Mouse (Mus musculus) neural tube, embryonic 13.5 days (tissue): ENCODE measurements at regions not wholly inside any gene's neighbourhood (a gene's known extent, or its start where the extent isn't known, plus 50 kb on each side); places are given as distances from the start of the nearest gene placed in this dataset.
A peak's percentile ranks its signal among the peaks of the same experiment; 100 is the strongest.

Source experiments
- ATAC-seq: fragments of 200-750 bp; cut with Nextera tagmentation; 2 replicates; pipeline ENCODE4 v1.8.0; 2017; ENCODE audit warnings: low read depth, mild to moderate bottlenecking, moderate TSS enrichment, moderate library complexity
- H3K27ac ChIP-seq: fragments of 300-500 bp; sonication (generic); replicated peaks from 2 replicates; pipeline ENCODE4 v1.5.1; 2015; ENCODE audit warnings: moderate library complexity, mild to moderate bottlenecking, inconsistent platforms
- H3K27me3 ChIP-seq: fragments of 300-500 bp; sonication (generic); 2 replicates; pipeline ENCODE4 v1.6.1; 2015; ENCODE audit warnings: mild to moderate bottlenecking, inconsistent platforms
- H3K36me3 ChIP-seq: fragments of 300-500 bp; sonication (generic); 2 replicates; pipeline ENCODE4 v1.6.1; 2015; ENCODE audit warnings: mild to moderate bottlenecking, inconsistent platforms
- H3K4me1 ChIP-seq: fragments of 300-500 bp; sonication (generic); replicated peaks from 2 replicates; pipeline ENCODE4 v1.6.1; 2015; ENCODE audit warnings: inconsistent platforms
- H3K4me2 ChIP-seq: fragments of 300-500 bp; sonication (generic); 2 replicates; pipeline ENCODE4 v1.6.1; 2015; ENCODE audit warnings: inconsistent platforms, mild to moderate bottlenecking, moderate library complexity
- H3K4me3 ChIP-seq: fragments of 300-500 bp; sonication (generic); 2 replicates; pipeline ENCODE4 v1.5.1; 2015; ENCODE audit warnings: mild to moderate bottlenecking, inconsistent platforms
- H3K9ac ChIP-seq: fragments of 300-500 bp; sonication (generic); 2 replicates; pipeline ENCODE4 v1.6.1; 2015; ENCODE audit warnings: moderate library complexity, mild to moderate bottlenecking, inconsistent platforms
- H3K9me3 ChIP-seq: fragments of 300-500 bp; sonication (generic); 2 replicates; pipeline ENCODE4 v1.6.1; 2016; ENCODE audit warnings: inconsistent platforms
- WGBS: fragments of 180-500 bp; shearing (Covaris S2); methylation state at CpG from one replicate; pipeline ENCODE4 v1.1.7; 2015; 5-methylcytosine and 5-hydroxymethylcytosine counted together

DNA sequence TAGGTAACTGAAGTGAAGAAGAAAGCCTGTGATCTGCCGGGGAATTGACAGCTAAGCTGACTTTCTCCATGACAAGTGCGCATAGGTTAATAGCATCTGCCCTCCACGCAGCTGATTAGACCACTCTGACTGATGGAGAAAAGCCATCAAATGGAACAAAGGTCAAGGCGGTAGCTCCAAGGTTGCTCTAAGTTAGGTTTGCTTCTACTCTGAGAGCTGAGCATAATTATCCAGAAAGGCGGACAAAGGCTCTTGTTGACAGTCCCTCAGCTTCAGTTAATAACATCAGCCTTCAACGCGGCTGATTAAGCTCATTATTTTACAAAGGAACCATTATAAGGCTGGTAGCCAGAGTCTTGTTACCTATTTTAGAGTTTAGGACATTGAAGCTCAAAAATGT, 54.0 kb upstream of the Enpep start:
- no peak for ATAC-seq
- no peaks in the 10 kb centered on the region for H3K27me3 ChIP-seq
- H3K36me3 ChIP-seq, result no peaks in the 10 kb centered on the region
- H3K4me3 ChIP-seq, result no peak overlapping the region
- H3K9me3 ChIP-seq, result no peaks in the 10 kb centered on the region
- no peaks in the 10 kb centered on the region for H3K4me1 ChIP-seq
- no peak overlapping the region for H3K4me2 ChIP-seq
- H3K9ac ChIP-seq, result no peak overlapping the region
- WGBS, result 62% methylated on average over 7 of the region's 7 CpGs
- H3K27ac ChIP-seq, result no peak overlapping the region

DNA sequence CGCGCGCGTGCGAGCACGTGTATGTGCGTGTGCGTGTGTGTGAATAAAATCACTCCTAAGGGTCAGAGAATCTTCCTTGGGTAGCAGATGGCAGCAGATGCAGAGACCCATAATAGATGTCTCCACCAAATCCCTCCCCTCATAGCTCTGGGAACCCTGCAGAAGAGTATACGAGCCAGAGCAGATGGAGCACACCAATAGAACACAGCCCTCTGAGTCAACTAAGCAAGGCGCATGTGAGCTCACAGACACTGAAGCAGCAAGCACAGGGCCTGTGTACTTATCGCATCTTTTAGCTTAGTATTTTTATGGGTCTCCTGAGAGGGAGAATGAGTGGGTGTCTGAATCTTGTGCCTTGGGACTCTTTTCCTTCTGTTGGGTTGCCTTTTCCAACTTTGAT, 58.0 kb upstream of the Enpep start:
- H3K4me2 ChIP-seq, result no peak overlapping the region
- H3K9ac ChIP-seq, result no peak overlapping the region
- H3K4me1 ChIP-seq, result peaks cover 3% of the 10 kb centered on the region
- 86% methylated on average over 11 of the region's 11 CpGs for WGBS
- no peaks in the 10 kb centered on the region for H3K27me3 ChIP-seq
- H3K4me3 ChIP-seq, result no peak overlapping the region
- H3K36me3 ChIP-seq, result no peaks in the 10 kb centered on the region
- ATAC-seq, result peak; percentile 23; the same call in 1 of the 2 replicates
- peaks cover 3% of the 10 kb centered on the region for H3K9me3 ChIP-seq
- no peak overlapping the region for H3K27ac ChIP-seq

DNA sequence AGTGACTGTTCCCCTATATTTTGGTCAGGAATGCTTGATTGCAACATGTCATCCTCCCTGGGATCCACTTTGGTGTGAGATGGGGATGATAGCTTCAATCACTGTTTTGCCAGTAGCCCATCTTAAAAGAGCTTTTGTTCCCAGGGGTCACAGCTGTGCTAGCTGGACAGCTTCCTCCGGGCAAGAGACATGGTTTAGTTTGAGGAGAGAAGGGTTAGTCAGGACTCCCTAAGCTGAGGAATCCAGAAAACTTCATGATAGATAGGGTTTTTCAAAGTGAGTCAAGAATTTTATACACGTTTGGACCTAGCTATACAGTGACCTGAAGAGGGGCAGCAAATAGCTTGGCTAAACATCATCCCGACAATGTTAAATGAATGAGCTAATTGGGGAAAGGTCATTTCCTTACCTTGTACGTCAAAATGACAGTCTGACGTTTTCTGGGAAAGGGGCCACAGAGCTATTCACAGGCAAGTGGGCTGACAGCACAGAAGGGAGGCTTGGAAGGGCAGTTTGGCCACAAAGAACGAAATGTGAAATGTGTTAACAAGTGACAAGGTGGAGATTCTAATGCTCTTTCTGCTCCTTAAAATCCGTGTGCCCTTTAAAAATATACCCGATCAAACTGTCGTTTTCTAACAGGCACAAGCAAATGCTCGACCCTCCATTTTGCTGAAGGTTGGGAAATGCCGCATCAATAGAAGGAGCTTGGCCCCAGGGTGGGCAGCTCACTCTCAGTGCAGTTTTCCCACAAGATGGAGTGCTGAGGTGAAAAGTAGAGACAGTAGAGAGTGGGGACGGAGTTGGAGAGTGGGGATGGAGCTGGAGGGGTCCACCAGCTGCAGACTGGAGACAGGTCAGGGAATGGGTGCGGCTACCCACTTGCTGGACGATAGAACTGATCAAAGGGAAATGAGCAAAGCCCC, 59.6 kb upstream of the Enpep start:
- no peak for ATAC-seq
- 57% methylated on average over 14 of the region's 14 CpGs for WGBS
- no peak overlapping the region for H3K9ac ChIP-seq
- no peaks in the 10 kb centered on the region for H3K27me3 ChIP-seq
- no peaks in the 10 kb centered on the region for H3K36me3 ChIP-seq
- H3K4me1 ChIP-seq, result peaks cover 3% of the 10 kb centered on the region
- peaks cover 3% of the 10 kb centered on the region for H3K9me3 ChIP-seq
- H3K27ac ChIP-seq, result no peak overlapping the region
- H3K4me2 ChIP-seq, result no peak overlapping the region
- H3K4me3 ChIP-seq, result no peak overlapping the region

DNA sequence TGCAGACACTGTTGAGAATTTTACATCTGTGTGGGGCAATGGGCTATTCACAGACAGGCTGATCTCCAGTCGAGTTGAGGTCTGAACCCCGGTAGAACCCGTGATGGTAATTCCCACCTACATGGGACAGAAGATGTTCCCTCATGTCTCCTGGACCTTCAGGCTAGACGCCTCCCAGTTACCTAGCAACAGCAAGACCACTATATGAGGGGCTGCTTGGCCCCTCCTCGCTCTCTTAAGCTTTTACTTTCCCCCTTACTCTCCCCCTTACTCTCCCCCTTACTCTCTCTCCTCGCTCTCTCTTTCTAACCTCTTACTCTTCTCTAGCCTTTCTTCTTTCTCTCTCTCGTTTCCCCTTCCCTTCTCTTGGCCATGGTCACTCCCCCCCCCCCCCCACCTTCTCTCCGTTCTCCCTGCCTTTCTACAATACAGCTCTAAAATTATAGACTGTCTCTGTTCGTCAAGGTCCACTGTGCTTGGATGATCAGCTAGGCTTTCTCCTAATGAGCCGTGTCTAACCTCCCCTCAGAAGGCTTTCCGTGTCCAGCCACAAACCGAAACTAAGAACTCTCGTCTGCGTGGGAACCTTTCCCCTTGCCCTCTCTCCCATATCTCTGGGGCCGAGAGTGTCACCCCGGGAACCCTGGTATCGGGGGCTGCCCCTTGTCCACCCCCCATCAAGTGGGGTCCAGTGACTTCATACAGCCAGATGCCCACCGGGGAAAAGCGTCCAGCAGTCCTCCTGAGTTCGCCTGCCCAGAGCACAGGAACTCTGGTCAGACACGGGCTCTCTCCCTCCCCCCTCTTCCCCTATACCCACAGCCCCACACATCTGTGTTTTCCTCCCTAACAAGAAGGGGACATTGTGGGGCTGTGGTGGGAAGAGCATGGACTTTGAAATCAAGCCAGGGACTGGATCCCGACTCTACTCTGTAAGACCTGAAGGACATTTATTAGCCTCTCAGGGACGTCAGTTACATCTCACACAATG, 60.6 kb upstream of the Enpep start:
- ATAC-seq, result 0 out of 2 replicates have a peak, but pooled peaks have one; percentile 8
- H3K4me2 ChIP-seq, result 0 out of 2 replicates have a peak overlapping the region, but pooled peaks have one; percentile 9
- peaks cover 3% of the 10 kb centered on the region for H3K9me3 ChIP-seq
- no peaks in the 10 kb centered on the region for H3K27me3 ChIP-seq
- no peak overlapping the region for H3K9ac ChIP-seq
- WGBS, result 70% methylated on average over 23 of the region's 23 CpGs
- H3K4me1 ChIP-seq, result peaks cover 3% of the 10 kb centered on the region
- no peaks in the 10 kb centered on the region for H3K36me3 ChIP-seq
- H3K27ac ChIP-seq, result no peak overlapping the region
- no peak overlapping the region for H3K4me3 ChIP-seq

DNA sequence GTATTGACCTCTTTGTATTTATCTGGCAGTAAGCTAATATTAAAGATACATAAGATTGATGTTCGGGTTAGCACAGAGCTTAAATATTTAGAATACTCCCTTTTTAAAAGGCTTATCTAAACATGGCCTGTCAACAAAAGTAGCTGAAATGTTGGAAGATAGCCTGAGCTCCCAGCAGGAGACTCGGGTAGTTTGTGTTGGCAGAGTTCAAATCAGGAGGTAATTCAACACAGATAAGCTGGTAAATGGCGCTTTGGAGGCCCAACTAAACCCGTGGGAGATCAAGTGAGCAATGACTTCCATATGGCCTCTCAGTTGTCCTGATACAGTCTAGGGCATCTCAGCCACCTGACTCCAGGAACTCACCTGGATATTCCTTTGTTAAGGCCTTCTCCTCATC, 65.0 kb upstream of the Enpep start:
- no peaks in the 10 kb centered on the region for H3K27me3 ChIP-seq
- ATAC-seq, result no peak
- WGBS, result 71% methylated on average over 4 of the region's 4 CpGs
- no peak overlapping the region for H3K4me2 ChIP-seq
- H3K9me3 ChIP-seq, result peaks cover 3% of the 10 kb centered on the region
- no peaks in the 10 kb centered on the region; the same call in 1 of the 2 replicates for H3K4me1 ChIP-seq
- H3K27ac ChIP-seq, result no peak overlapping the region
- no peak overlapping the region for H3K4me3 ChIP-seq
- no peaks in the 10 kb centered on the region for H3K36me3 ChIP-seq
- H3K9ac ChIP-seq, result no peak overlapping the region

DNA sequence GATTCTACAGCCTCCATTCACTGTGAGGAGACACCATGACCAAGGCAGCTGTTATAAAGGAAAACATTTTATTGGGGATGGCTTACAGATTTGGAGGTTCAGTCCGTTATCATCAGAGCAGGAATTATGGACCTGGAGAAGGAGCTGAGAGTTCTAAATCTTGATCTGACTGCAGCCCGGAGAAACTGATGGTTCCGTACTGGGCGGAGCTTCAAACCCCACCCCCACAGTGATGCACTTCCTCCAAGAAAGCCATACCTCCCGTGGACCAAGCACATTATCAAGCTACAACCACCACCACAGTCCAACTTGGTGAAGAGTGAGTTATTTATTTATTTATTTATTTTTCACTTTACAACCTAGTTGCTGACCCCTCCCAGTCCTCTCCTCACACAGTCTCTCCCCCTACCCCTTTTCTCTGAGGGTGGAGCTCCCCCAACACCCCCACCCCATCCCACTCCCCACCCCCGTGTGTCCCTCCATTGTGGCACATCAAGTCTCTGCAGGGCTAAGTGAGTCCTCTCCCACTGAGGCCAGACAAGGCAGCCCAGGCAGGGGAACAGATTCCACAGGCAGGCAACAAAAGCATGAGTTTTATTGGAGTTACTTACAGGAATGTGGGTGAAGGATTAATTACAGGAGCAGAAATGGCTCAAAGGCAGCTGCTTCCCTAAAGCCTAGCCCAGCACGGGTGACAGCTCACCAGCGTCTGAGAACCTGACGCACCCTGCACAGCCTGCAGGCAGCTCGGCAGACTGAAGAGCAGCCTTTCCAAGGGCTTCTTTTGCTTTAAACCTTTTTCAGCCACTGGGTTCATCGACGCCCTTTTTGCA, 67.8 kb upstream of the Enpep start:
- 58% methylated on average over 12 of the region's 12 CpGs for WGBS
- Histone ChIP-seq H3K4me3 (no peak overlapping the region), H3K27ac (no peak overlapping the region), H3K36me3 (no peaks in the 10 kb centered on the region), H3K27me3 (no peaks in the 10 kb centered on the region), H3K9ac (no peak overlapping the region), H3K9me3 (no peaks in the 10 kb centered on the region), H3K4me2 (no peak overlapping the region), H3K4me1 (0 out of 2 replicates have a peak, but pooled peaks cover 4% of the 10 kb centered on the region)
- no peak for ATAC-seq

DNA sequence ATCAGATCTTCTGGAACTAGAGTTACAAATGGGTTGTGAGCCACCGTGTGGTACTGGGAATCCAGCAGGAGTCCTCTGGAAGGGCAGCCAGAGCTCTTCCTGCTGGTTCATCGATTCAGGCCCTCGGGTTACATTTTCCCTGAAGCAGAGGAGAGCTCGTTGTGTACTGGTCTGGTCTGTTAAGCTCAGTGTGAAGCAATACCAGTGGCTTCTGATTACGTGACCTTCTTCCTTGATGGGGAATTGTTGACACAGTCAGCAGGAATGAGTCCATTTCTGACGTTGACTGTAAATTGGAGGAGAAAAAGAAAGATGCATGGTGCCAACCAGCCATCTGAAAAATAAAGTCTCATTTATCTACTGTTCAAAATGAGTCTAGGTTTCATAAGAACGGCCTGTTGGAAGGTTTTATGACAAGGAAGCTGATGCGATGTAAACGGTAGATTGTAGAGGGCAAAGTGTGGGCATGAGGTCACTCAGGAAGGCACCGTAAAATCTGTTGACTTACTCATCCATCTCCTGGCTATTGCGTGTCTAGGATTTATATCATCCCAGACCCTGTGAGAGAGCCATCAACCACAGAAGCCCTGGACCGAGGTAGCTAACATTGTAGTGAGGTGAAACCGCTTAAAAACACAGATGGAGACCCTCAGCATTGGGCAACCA, 79.0 kb upstream of the Enpep start:
- Histone ChIP-seq H3K4me1 (no peaks in the 10 kb centered on the region), H3K27ac (no peak overlapping the region), H3K9me3 (no peaks in the 10 kb centered on the region), H3K36me3 (no peaks in the 10 kb centered on the region), H3K4me2 (no peak overlapping the region), H3K4me3 (no peak overlapping the region), H3K27me3 (no peaks in the 10 kb centered on the region), H3K9ac (no peak overlapping the region)
- WGBS, result 92% methylated on average over 13 of the region's 13 CpGs
- ATAC-seq, result no peak

DNA sequence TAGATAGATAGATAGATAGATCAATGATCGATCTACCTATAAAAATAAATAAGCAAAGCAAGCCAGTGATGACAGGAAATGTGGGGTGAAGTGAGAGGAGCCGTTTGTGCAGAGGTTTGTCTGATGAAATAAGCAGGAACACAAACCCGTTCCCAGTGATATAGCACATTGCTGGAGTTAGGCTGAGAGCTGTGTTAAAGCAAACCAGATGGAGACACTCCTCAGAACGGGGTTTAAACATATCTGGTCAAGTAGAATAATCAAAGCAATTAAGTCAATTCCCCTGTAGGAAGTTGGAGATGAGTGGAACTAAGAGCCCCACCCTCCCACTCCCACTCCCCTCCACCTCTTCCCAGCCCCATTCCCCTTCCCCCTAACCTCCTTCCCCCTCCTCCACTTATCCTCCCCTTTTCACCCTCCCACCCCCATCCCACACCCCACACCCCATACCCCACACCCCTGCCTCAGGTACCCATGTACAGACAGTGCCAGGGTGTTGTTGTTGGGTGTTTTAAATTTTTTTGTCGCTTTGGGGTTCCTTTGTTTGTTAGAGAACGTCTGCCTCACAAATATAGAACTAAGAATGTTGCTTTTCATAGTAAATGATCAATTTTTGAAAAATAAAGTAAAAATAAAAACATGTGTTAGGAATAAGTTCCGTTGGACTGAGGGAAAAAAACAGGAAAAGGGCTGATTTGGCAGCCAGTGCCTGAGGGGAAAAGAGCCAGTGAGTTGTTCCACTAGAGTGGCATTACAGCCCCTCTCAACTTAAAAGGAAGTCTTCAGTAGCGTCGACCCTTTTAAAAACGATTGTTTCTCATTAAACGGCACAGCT, 79.8 kb upstream of the Enpep start:
- no peak overlapping the region for H3K9ac ChIP-seq
- H3K4me1 ChIP-seq, result no peaks in the 10 kb centered on the region
- H3K27ac ChIP-seq, result no peak overlapping the region
- no peak overlapping the region for H3K4me2 ChIP-seq
- no peaks in the 10 kb centered on the region for H3K27me3 ChIP-seq
- H3K4me3 ChIP-seq, result no peak overlapping the region
- H3K36me3 ChIP-seq, result no peaks in the 10 kb centered on the region
- WGBS, result 72% methylated on average over 11 of the region's 11 CpGs
- no peak for ATAC-seq
- no peaks in the 10 kb centered on the region for H3K9me3 ChIP-seq

DNA sequence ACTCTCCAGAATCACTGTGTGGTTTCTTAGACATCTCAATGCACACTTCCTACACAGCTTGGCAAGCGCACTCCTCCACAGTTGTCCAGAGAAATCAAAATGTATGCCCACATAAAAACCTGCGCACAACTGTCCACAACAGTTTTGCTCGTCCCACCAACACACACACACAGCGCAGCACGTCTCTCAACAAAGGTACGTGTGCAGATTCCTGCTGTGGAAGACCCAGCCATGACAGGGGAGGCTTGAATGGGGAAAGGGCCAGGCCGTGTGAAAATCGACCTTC, 80.4 kb upstream of the Enpep start:
- WGBS, result 92% methylated on average over 8 of the region's 8 CpGs
- Histone ChIP-seq H3K9ac (no peak overlapping the region), H3K27me3 (no peaks in the 10 kb centered on the region), H3K27ac (no peak overlapping the region), H3K36me3 (no peaks in the 10 kb centered on the region), H3K4me1 (no peaks in the 10 kb centered on the region), H3K4me3 (no peak overlapping the region), H3K9me3 (no peaks in the 10 kb centered on the region), H3K4me2 (no peak overlapping the region)
- ATAC-seq, result no peak

DNA sequence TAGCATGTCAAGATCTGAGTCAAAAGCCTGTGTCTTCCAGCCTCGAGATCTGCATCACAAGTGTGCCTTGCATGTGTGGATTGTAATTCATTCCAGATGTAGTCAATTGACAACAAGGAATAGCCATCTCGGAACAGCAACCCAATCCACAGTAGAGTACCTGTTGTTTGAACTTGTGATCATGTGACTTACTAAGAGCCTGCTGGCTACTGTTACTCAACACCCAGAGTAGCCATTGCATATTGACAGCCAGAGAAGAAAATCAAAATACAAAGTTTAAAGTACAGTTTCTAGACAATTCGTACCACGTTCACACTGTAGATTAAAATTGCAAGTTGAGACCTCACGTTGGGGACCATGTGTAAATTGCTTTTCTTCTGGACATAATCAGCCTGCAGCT, 83.1 kb upstream of the Enpep start:
- Histone ChIP-seq H3K27ac (no peak overlapping the region), H3K4me3 (no peak overlapping the region), H3K36me3 (no peaks in the 10 kb centered on the region), H3K4me1 (no peaks in the 10 kb centered on the region), H3K4me2 (no peak overlapping the region), H3K9me3 (no peaks in the 10 kb centered on the region), H3K27me3 (no peaks in the 10 kb centered on the region), H3K9ac (no peak overlapping the region)
- no peak for ATAC-seq
- WGBS, result 79% methylated on average over 5 of the region's 5 CpGs

DNA sequence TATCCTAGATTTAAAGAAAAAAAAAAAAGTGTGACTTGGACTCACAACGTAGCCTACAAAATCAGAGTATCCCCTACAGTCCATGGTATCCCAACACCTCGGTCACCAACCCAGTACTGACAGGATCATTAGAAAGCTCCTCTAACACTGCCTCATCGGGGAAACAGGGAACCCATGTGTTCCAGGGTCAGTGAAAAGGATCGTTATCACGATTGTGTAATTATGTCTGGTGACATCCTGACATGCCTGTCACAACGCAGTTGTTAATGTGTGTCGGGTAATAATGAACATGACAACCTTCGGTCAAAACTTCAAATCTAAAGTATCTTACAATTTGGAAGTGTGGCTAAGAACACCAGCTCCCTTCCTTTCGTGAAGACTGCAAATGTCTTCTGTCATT, 83.8 kb upstream of the Enpep start:
- Histone ChIP-seq H3K4me3 (no peak overlapping the region), H3K27ac (no peak overlapping the region)
- WGBS, result 91% methylated on average over 9 of the region's 9 CpGs

More for the DNA sequence above, 83.8 kb upstream of the Enpep start:
- Histone ChIP-seq H3K4me1 (no peaks in the 10 kb centered on the region), H3K9me3 (no peaks in the 10 kb centered on the region), H3K4me2 (no peak overlapping the region), H3K9ac (no peak overlapping the region), H3K27me3 (no peaks in the 10 kb centered on the region), H3K36me3 (no peaks in the 10 kb centered on the region)
- no peak for ATAC-seq
